Mouse (Mus musculus): Measurements from ENCODE around the gene Foxa1. TPM values are rescaled to one million over a fixed set of nuclear protein-coding genes. Genes with fewer than 3 reads are reported as not detected.

The Foxa1 gene
- not detected for polyA plus RNA-seq (2017; shearing (Covaris generic))

GRCm38 (mm10) chr12:57546415-57547201 lies at the start of gene Foxa1:
Gene Foxa1, minus strand, starts transcription at chr12:57546916.

GRCm38 (mm10) chr12:57563909-57564308 lies 17.2 kb upstream of the Foxa1 start, which contains the start of gene Ttc6:
Gene Ttc6, plus strand, starts transcription at chr12:57564113.

Other genes with a start within 250 kb of the Foxa1 start
- gene Ttc6, start 17.2 kb upstream of the Foxa1 start, polyA plus RNA-seq (2017; shearing (Covaris generic)) = not detected